Mouse (Mus musculus): ENCODE measurements around the gene Cacng7. TPM values are rescaled to one million over a fixed set of nuclear protein-coding genes. Genes with fewer than 3 reads are reported as not detected.

Cacng7 gene
- 5.0 and 5.9 TPM in 2 replicates for polyA plus RNA-seq (2014; fragmentation: Nextera tagmentation; extraction: Ambion mirVana)

GRCm38 (mm10) chr7:3332619-3333521 lies at the start of gene Cacng7:
Gene Cacng7, plus strand, starts transcription at chr7:3332955.
- Histone ChIP-seq H3K36me3 (ENCODE audit: control insufficient read depth, insufficient read depth, low read length) (no peaks in the 10 kb centered on the region), H3K27me3 (ENCODE audit: control insufficient read depth, insufficient read depth, low read length) (no peaks in the 10 kb centered on the region; the same call in none of the 2 replicates), H3K4me1 (ENCODE audit: control insufficient read depth, insufficient read depth, low read length) (peaks cover 8% of the 10 kb centered on the region), H3K27ac (replicated peaks; ENCODE audit: low read depth, low read length) (peak within 1 kb of the TSS; percentile 87), H3K9ac (replicated peaks; ENCODE audit: low read length) (peak within 1 kb of the TSS; percentile 76), H3K4me2 (ENCODE audit: low read length) (peak within 1 kb of the TSS; percentile 69), H3K4me3 (replicated peaks; ENCODE audit: low read depth, low read length) (peak within 1 kb of the TSS; percentile 62), H3K9me3 (ENCODE audit: control insufficient read depth, low read length) (no peaks in the 10 kb centered on the region)
- ATAC-seq (ENCODE audit: low FRiP score, low TSS enrichment) (peak; percentile 81), DNase-seq (peak; percentile 90)
- under 1% methylated on average over 65 of the region's 65 CpGs for WGBS

DNA sequence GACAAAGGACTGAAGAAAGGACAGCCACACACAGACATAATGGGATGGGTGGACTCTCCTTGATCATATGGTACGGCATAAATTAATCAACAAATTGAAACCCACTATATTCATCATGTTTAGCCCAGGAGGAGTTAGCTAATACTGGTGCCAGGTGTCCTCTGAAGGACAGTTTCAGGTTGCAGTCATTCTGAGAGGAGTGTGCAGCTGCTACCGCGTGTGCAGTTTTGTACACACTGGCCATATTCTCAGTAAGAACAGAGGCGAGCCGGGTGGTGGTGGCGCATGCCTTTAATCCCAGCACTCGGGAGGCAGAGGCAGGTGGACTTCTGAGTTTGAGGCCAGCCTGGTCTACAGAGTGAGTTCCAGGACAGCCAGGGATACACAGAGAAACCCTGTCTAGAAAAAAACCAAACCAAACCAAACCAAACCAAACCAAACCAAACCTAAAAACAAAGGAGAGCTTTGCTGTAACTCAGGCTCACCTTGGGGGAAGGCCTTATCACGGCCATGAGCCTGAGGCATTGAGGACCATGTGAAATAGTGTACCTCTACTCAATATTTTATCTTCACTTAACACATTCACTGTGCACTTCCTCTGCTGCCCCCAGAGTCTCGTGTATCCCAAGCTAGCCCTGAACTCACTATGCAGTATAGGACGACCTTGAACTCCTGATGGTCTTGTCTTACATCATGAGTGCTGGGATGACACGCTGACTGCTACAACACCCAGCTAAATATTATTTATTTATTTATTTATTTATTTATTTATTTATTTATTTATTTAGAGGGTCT lies 49.5 kb upstream of the Cacng7 start:
- H3K4me2 ChIP-seq (ENCODE audit: low read length) = no peak overlapping the region
- no peaks in the 10 kb centered on the region for H3K27me3 ChIP-seq (ENCODE audit: control insufficient read depth, insufficient read depth, low read length)
- no peak overlapping the region for H3K4me3 ChIP-seq (replicated peaks; ENCODE audit: low read depth, low read length)
- no peak for ATAC-seq (ENCODE audit: low FRiP score, low TSS enrichment)
- H3K36me3 ChIP-seq (ENCODE audit: control insufficient read depth, insufficient read depth, low read length) = no peaks in the 10 kb centered on the region
- H3K27ac ChIP-seq (replicated peaks; ENCODE audit: low read depth, low read length) = no peak overlapping the region
- DNase-seq = no peak
- WGBS = 90% methylated on average over 11 of the region's 11 CpGs
- no peaks in the 10 kb centered on the region for H3K9me3 ChIP-seq (ENCODE audit: control insufficient read depth, low read length)
- no peaks in the 10 kb centered on the region for H3K4me1 ChIP-seq (ENCODE audit: control insufficient read depth, insufficient read depth, low read length)
- no peak overlapping the region for H3K9ac ChIP-seq (replicated peaks; ENCODE audit: low read length)

DNA sequence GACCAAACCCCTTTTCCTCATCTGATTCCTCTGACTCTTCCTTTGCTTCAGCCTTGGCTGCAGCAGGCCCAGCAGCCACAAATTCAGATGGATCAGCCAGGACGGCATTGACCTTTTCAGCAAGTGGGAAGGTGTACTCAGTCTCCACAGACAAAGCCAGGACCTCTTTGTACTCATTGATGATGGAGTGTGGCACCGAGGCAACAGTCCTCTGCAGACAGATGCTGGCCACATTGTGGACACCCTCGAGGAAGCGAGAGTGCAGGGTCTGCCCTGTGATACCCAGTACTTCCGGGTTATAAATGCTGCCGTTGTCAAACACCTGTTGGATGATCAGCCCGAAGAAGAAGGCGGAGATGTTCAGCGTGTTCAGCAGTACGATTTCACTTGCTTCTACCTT lies 48.2 kb upstream of the Cacng7 start:
- no peak for DNase-seq
- 87% methylated on average over 10 of the region's 10 CpGs for WGBS

GRCm38 (mm10) chr7:3286036-3286435 lies 46.7 kb upstream of the Cacng7 start:
- Histone ChIP-seq H3K36me3 (ENCODE audit: control insufficient read depth, insufficient read depth, low read length) (no peaks in the 10 kb centered on the region), H3K4me2 (ENCODE audit: low read length) (no peak overlapping the region), H3K9me3 (ENCODE audit: control insufficient read depth, low read length) (no peaks in the 10 kb centered on the region), H3K27ac (replicated peaks; ENCODE audit: low read depth, low read length) (no peak overlapping the region), H3K4me3 (replicated peaks; ENCODE audit: low read depth, low read length) (no peak overlapping the region), H3K9ac (replicated peaks; ENCODE audit: low read length) (no peak overlapping the region), H3K4me1 (ENCODE audit: control insufficient read depth, insufficient read depth, low read length) (peaks cover 8% of the 10 kb centered on the region; the same call in 1 of the 2 replicates), H3K27me3 (ENCODE audit: control insufficient read depth, insufficient read depth, low read length) (no peaks in the 10 kb centered on the region)
- 91% methylated on average over 5 of the region's 5 CpGs for WGBS
- ATAC-seq (ENCODE audit: low FRiP score, low TSS enrichment) = no peak
- no peak for DNase-seq

More for the DNA sequence above, 48.2 kb upstream of the Cacng7 start:
- Histone ChIP-seq H3K9ac (replicated peaks; ENCODE audit: low read length) (no peak overlapping the region), H3K4me3 (replicated peaks; ENCODE audit: low read depth, low read length) (no peak overlapping the region), H3K4me2 (ENCODE audit: low read length) (no peak overlapping the region), H3K36me3 (ENCODE audit: control insufficient read depth, insufficient read depth, low read length) (no peaks in the 10 kb centered on the region), H3K27me3 (ENCODE audit: control insufficient read depth, insufficient read depth, low read length) (no peaks in the 10 kb centered on the region), H3K4me1 (ENCODE audit: control insufficient read depth, insufficient read depth, low read length) (no peaks in the 10 kb centered on the region), H3K9me3 (ENCODE audit: control insufficient read depth, low read length) (no peaks in the 10 kb centered on the region), H3K27ac (replicated peaks; ENCODE audit: low read depth, low read length) (no peak overlapping the region)
- ATAC-seq (ENCODE audit: low FRiP score, low TSS enrichment) = no peak

- H3K9me3 ChIP-seq (ENCODE audit: control insufficient read depth, low read length) = no peaks in the 10 kb centered on the region
- H3K36me3 ChIP-seq (ENCODE audit: control insufficient read depth, insufficient read depth, low read length) = no peaks in the 10 kb centered on the region
- H3K4me3 ChIP-seq (replicated peaks; ENCODE audit: low read depth, low read length) = no peak overlapping the region
- H3K9ac ChIP-seq (replicated peaks; ENCODE audit: low read length) = no peak overlapping the region
- no peak overlapping the region for H3K27ac ChIP-seq (replicated peaks; ENCODE audit: low read depth, low read length)
- WGBS = 64% methylated on average over 7 of the region's 7 CpGs
- ATAC-seq (ENCODE audit: low FRiP score, low TSS enrichment) (no peak), DNase-seq (peak; percentile 10)
- peaks cover 12% of the 10 kb centered on the region; the same call in 1 of the 2 replicates for H3K4me1 ChIP-seq (ENCODE audit: control insufficient read depth, insufficient read depth, low read length)
- no peaks in the 10 kb centered on the region for H3K27me3 ChIP-seq (ENCODE audit: control insufficient read depth, insufficient read depth, low read length)
- no peak overlapping the region for H3K4me2 ChIP-seq (ENCODE audit: low read length)
Observed at GRCm38 (mm10) chr7:3287186-3287585, 45.6 kb upstream of the Cacng7 start.

- peak within 1 kb of the TSS; percentile 89 for H3K9ac ChIP-seq (replicated peaks; ENCODE audit: low read length)
- no peaks in the 10 kb centered on the region for H3K27me3 ChIP-seq (ENCODE audit: control insufficient read depth, insufficient read depth, low read length)
- peak within 1 kb of the TSS; percentile 54 for H3K4me3 ChIP-seq (replicated peaks; ENCODE audit: low read depth, low read length)
- H3K27ac ChIP-seq (replicated peaks; ENCODE audit: low read depth, low read length) = peak within 1 kb of the TSS; percentile 83
- H3K36me3 ChIP-seq (ENCODE audit: control insufficient read depth, insufficient read depth, low read length) = peaks cover 8% of the 10 kb centered on the region; the same call in 1 of the 2 replicates
- WGBS = 2% methylated on average over 30 of the region's 30 CpGs
- H3K4me2 ChIP-seq (ENCODE audit: low read length) = peak within 1 kb of the TSS; percentile 82
- peak; percentile 58 for ATAC-seq (ENCODE audit: low FRiP score, low TSS enrichment)
- peaks cover 12% of the 10 kb centered on the region; the same call in 1 of the 2 replicates for H3K4me1 ChIP-seq (ENCODE audit: control insufficient read depth, insufficient read depth, low read length)
- no peaks in the 10 kb centered on the region for H3K9me3 ChIP-seq (ENCODE audit: control insufficient read depth, low read length)
- peak; percentile 83 for DNase-seq
Observed at GRCm38 (mm10) chr7:3288976-3289970, 43.5 kb upstream of the Cacng7 start, which contains the start of the genes Myadm and Prkcg. Gene Myadm, plus strand, starts transcription at chr7:3289080. Gene Prkcg, plus strand, starts transcription at chr7:3289179.

- 2% methylated on average over 18 of the region's 18 CpGs for WGBS
- peak; percentile 94 for ATAC-seq (ENCODE audit: low FRiP score, low TSS enrichment)
Observed at GRCm38 (mm10) chr7:3290257-3291033, 42.3 kb upstream of the Cacng7 start.

More at GRCm38 (mm10) chr7:3290257-3291033, 42.3 kb upstream of the Cacng7 start:
- Histone ChIP-seq H3K36me3 (ENCODE audit: control insufficient read depth, insufficient read depth, low read length) (peaks cover 16% of the 10 kb centered on the region; the same call in 1 of the 2 replicates), H3K9ac (replicated peaks; ENCODE audit: low read length) (peak overlapping the region; percentile 89), H3K4me2 (ENCODE audit: low read length) (peak overlapping the region; percentile 82), H3K27ac (replicated peaks; ENCODE audit: low read depth, low read length) (peak overlapping the region; percentile 83), H3K27me3 (ENCODE audit: control insufficient read depth, insufficient read depth, low read length) (no peaks in the 10 kb centered on the region), H3K9me3 (ENCODE audit: control insufficient read depth, low read length) (no peaks in the 10 kb centered on the region), H3K4me3 (replicated peaks; ENCODE audit: low read depth, low read length) (peak overlapping the region; percentile 54), H3K4me1 (ENCODE audit: control insufficient read depth, insufficient read depth, low read length) (peaks cover 12% of the 10 kb centered on the region; the same call in 1 of the 2 replicates)
- peak; percentile 95 for DNase-seq

Data from midbrain, embryonic 14.5 days (tissue).